Mouse (Mus musculus): ENCODE measurements at regions not wholly inside any gene's neighbourhood (a gene's known extent, or its start where the extent isn't known, plus 50 kb on each side); places are given as distances from the start of the nearest gene placed in this dataset.

GRCm38 (mm10) chr13:59891737-59892136, 68.8 kb upstream of the Tut7 start:
- no peak overlapping the region for H3K4me3 ChIP-seq (replicated peaks)
- H3K9me3 ChIP-seq: peaks cover 3% of the 10 kb centered on the region; the same call in 1 of the 2 replicates
- no peaks in the 10 kb centered on the region; the same call in none of the 2 replicates for H3K27me3 ChIP-seq
- H3K36me3 ChIP-seq (replicated peaks): no peaks in the 10 kb centered on the region
- H3K4me2 ChIP-seq: no peak overlapping the region
- WGBS: 42% methylated on average over 8 of the region's 8 CpGs
- ATAC-seq (ENCODE audit: low FRiP score): no peak; the same call in 1 of the 2 replicates
- no peak overlapping the region for H3K9ac ChIP-seq
- H3K27ac ChIP-seq: no peak overlapping the region
- H3K4me1 ChIP-seq: peaks cover 22% of the 10 kb centered on the region

GRCm38 (mm10) chr13:59889468-59890117, 66.6 kb upstream of the Tut7 start:
- 18% methylated on average over 10 of the region's 10 CpGs for WGBS
- Histone ChIP-seq H3K9me3 (peaks cover 8% of the 10 kb centered on the region; the same call in 1 of the 2 replicates), H3K9ac (no peak overlapping the region), H3K4me2 (no peak overlapping the region), H3K4me1 (peaks cover 22% of the 10 kb centered on the region), H3K27ac (peak overlapping the region; percentile 8; the same call in 1 of the 2 replicates), H3K4me3 (replicated peaks) (no peak overlapping the region), H3K36me3 (replicated peaks) (no peaks in the 10 kb centered on the region), H3K27me3 (no peaks in the 10 kb centered on the region; the same call in none of the 2 replicates)
- peak; percentile 62; the same call in 1 of the 2 replicates for ATAC-seq (ENCODE audit: low FRiP score)

- no peaks in the 10 kb centered on the region; the same call in none of the 2 replicates for H3K27me3 ChIP-seq
- H3K9ac ChIP-seq: no peak overlapping the region
- H3K27ac ChIP-seq: no peak overlapping the region
- ATAC-seq (ENCODE audit: low FRiP score): no peak
- H3K4me1 ChIP-seq: peaks cover 22% of the 10 kb centered on the region
- no peaks in the 10 kb centered on the region for H3K36me3 ChIP-seq (replicated peaks)
- H3K9me3 ChIP-seq: peaks cover 8% of the 10 kb centered on the region; the same call in 1 of the 2 replicates
- no peak overlapping the region for H3K4me3 ChIP-seq (replicated peaks)
- no peak overlapping the region for H3K4me2 ChIP-seq
These were observed 65.4 kb upstream of the Tut7 start for GRCm38 (mm10) chr13:59888038-59889016.

GRCm38 (mm10) chr13:59887306-59887705, 64.4 kb upstream of the Tut7 start:
- no peak overlapping the region for H3K27ac ChIP-seq
- no peak overlapping the region for H3K9ac ChIP-seq
- no peaks in the 10 kb centered on the region; the same call in 1 of the 2 replicates for H3K27me3 ChIP-seq
- ATAC-seq (ENCODE audit: low FRiP score): no peak
- peaks cover 8% of the 10 kb centered on the region; the same call in 1 of the 2 replicates for H3K9me3 ChIP-seq
- no peaks in the 10 kb centered on the region for H3K36me3 ChIP-seq (replicated peaks)
- no peak overlapping the region for H3K4me2 ChIP-seq
- 83% methylated on average over 4 of the region's 4 CpGs for whole genome bisulfite sequencing
- H3K4me3 ChIP-seq (replicated peaks): no peak overlapping the region
- H3K4me1 ChIP-seq: peaks cover 20% of the 10 kb centered on the region

- no peaks in the 10 kb centered on the region for H3K36me3 ChIP-seq (replicated peaks)
- ATAC-seq (ENCODE audit: low FRiP score): no peak
- no peak overlapping the region for H3K9ac ChIP-seq
- no peak overlapping the region for H3K4me3 ChIP-seq (replicated peaks)
- no peak overlapping the region for H3K4me2 ChIP-seq
- 59% methylated on average over 3 of the region's 3 CpGs for WGBS
- H3K27me3 ChIP-seq: no peaks in the 10 kb centered on the region
- H3K4me1 ChIP-seq: peaks cover 20% of the 10 kb centered on the region
- H3K27ac ChIP-seq: no peak overlapping the region
- peaks cover 8% of the 10 kb centered on the region; the same call in 1 of the 2 replicates for H3K9me3 ChIP-seq
These were observed 63.6 kb upstream of the Tut7 start for GRCm38 (mm10) chr13:59886572-59886971.

GRCm38 (mm10) chr13:59881989-59882784, 59.2 kb upstream of the Tut7 start:
- peak overlapping the region; percentile 10; the same call in 1 of the 2 replicates for H3K4me3 ChIP-seq (replicated peaks)
- no peaks in the 10 kb centered on the region for H3K27me3 ChIP-seq
- H3K36me3 ChIP-seq (replicated peaks): no peaks in the 10 kb centered on the region
- H3K9me3 ChIP-seq: peaks cover 8% of the 10 kb centered on the region; the same call in 1 of the 2 replicates
- H3K9ac ChIP-seq: no peak overlapping the region
- 33% methylated on average over 18 of the region's 19 CpGs for WGBS
- peak overlapping the region; percentile 38 for H3K4me2 ChIP-seq
- ATAC-seq (ENCODE audit: low FRiP score): no peak
- H3K27ac ChIP-seq: no peak overlapping the region
- peaks cover 9% of the 10 kb centered on the region for H3K4me1 ChIP-seq

GRCm38 (mm10) chr13:59880055-59880454, 57.1 kb upstream of the Tut7 start:
- no peak overlapping the region for H3K4me2 ChIP-seq
- H3K27me3 ChIP-seq: no peaks in the 10 kb centered on the region
- ATAC-seq (ENCODE audit: low FRiP score): no peak
- no peak overlapping the region for H3K4me3 ChIP-seq (replicated peaks)
- H3K9me3 ChIP-seq: no peaks in the 10 kb centered on the region
- peaks cover 9% of the 10 kb centered on the region for H3K4me1 ChIP-seq
- no peaks in the 10 kb centered on the region for H3K36me3 ChIP-seq (replicated peaks)
- WGBS: 85% methylated on average over 3 of the region's 3 CpGs
- no peak overlapping the region for H3K27ac ChIP-seq
- no peak overlapping the region for H3K9ac ChIP-seq

- no peak overlapping the region for H3K4me3 ChIP-seq (replicated peaks)
- H3K9ac ChIP-seq: no peak overlapping the region
- H3K36me3 ChIP-seq (replicated peaks): no peaks in the 10 kb centered on the region
- WGBS: 75% methylated on average over 2 of the region's 2 CpGs
- H3K4me1 ChIP-seq: no peaks in the 10 kb centered on the region
- H3K4me2 ChIP-seq: no peak overlapping the region
- H3K27me3 ChIP-seq: no peaks in the 10 kb centered on the region
- H3K9me3 ChIP-seq: no peaks in the 10 kb centered on the region
- H3K27ac ChIP-seq: no peak overlapping the region
- no peak for ATAC-seq (ENCODE audit: low FRiP score)
These were observed 52.7 kb upstream of the Tut7 start for GRCm38 (mm10) chr13:59875637-59876036.

GRCm38 (mm10) chr13:59874137-59874931, 51.4 kb upstream of the Tut7 start:
- ATAC-seq (ENCODE audit: low FRiP score): no peak
- H3K4me3 ChIP-seq (replicated peaks): no peak overlapping the region
- H3K27me3 ChIP-seq: no peaks in the 10 kb centered on the region
- H3K36me3 ChIP-seq (replicated peaks): no peaks in the 10 kb centered on the region
- no peak overlapping the region for H3K4me2 ChIP-seq
- H3K4me1 ChIP-seq: no peaks in the 10 kb centered on the region
- WGBS: 81% methylated on average over 7 of the region's 7 CpGs
- H3K9ac ChIP-seq: no peak overlapping the region
- no peak overlapping the region for H3K27ac ChIP-seq
- no peaks in the 10 kb centered on the region for H3K9me3 ChIP-seq
